Mouse (Mus musculus) lung, embryonic 16.5 days (tissue): ENCODE measurements around the gene Iqcb1. TPM values are rescaled to one million over a fixed set of nuclear protein-coding genes. Genes with fewer than 3 reads are reported as not detected.
"Not testable (repeated sequence)": the region's sequence is repeated elsewhere in the genome, so short reads cannot be mapped to it uniquely, and the experiment has no call there.

ENCODE experiments used
- ATAC-seq: fragments of 200-750 bp; cut with Nextera tagmentation; 2 replicates; pipeline ENCODE4 v1.8.0; 2017; ENCODE audit warnings: low read depth, mild to moderate bottlenecking, moderate library complexity
- H3K27ac ChIP-seq: fragments of 300-500 bp; sonication (generic); 2 replicates; pipeline ENCODE4 v1.5.1; 2014; ENCODE audit warnings: mild to moderate bottlenecking, control low read depth, low read length
- H3K27me3 ChIP-seq: fragments of 300-500 bp; sonication (generic); 2 replicates; pipeline ENCODE4 v1.6.1; 2014; ENCODE audit warnings: low read depth, low read length, mixed read lengths; ENCODE audit not compliant: control insufficient read depth, insufficient read depth
- H3K36me3 ChIP-seq: fragments of 300-500 bp; sonication (generic); 2 replicates; pipeline ENCODE4 v1.6.1; 2014; ENCODE audit warnings: low read length; ENCODE audit not compliant: control insufficient read depth, insufficient read depth
- H3K4me1 ChIP-seq: fragments of 300-500 bp; sonication (generic); replicated peaks from 2 replicates; pipeline ENCODE4 v1.6.1; 2014; ENCODE audit warnings: low read length, mixed read lengths; ENCODE audit not compliant: control insufficient read depth, insufficient read depth
- H3K4me2 ChIP-seq: fragments of 300-500 bp; sonication (generic); 2 replicates; pipeline ENCODE4 v1.6.1; 2014; ENCODE audit warnings: low read depth, low read length, control low read depth
- H3K4me3 ChIP-seq: fragments of 300-500 bp; sonication (generic); 2 replicates; pipeline ENCODE4 v1.5.1; 2014; ENCODE audit warnings: mild to moderate bottlenecking, low read length, control low read depth
- H3K9ac ChIP-seq: fragments of 300-500 bp; sonication (generic); 2 replicates; pipeline ENCODE4 v1.6.1; 2014; ENCODE audit warnings: low read length, control low read depth
- H3K9me3 ChIP-seq: fragments of 300-500 bp; sonication (generic); 2 replicates; pipeline ENCODE4 v1.6.1; 2016; ENCODE audit warnings: low read length; ENCODE audit not compliant: control insufficient read depth
- WGBS: fragments of 180-500 bp; shearing (Covaris S2); extraction: QIAGEN DNeasy Blood & Tissue Kit; methylation state at CpG from one replicate; pipeline ENCODE4 v1.1.7; 2014; 5-methylcytosine and 5-hydroxymethylcytosine counted together
- polyA plus RNA-seq: library from polyadenylated mRNA; unstranded; fragments of >200 nt; fragmentation: Nextera tagmentation; extraction: Ambion mirVana; gene quantifications from 2 replicates; pipeline ENCODE4 v1.2.1, GENCODE M21; 2015

Gene Iqcb1
- polyA plus RNA-seq, 1 experiment from 2014 or later = 30.9 TPM

- no peaks in the 10 kb centered on the region for H3K27me3 ChIP-seq
- H3K4me2 ChIP-seq = no peak overlapping the region
- WGBS = 70% methylated on average over 3 of the region's 3 CpGs
- H3K9ac ChIP-seq = no peak overlapping the region
- no peaks in the 10 kb centered on the region for H3K36me3 ChIP-seq
- no peak overlapping the region for H3K27ac ChIP-seq
- H3K4me1 ChIP-seq = no peaks in the 10 kb centered on the region
- H3K4me3 ChIP-seq = no peak overlapping the region
- no peak for ATAC-seq
- no peaks in the 10 kb centered on the region for H3K9me3 ChIP-seq
These were observed 14.5 kb upstream of the Iqcb1 start for GRCm38 (mm10) chr16:36813680-36814079.

GRCm38 (mm10) chr16:36816916-36817315 is 11.3 kb upstream of the Iqcb1 start:
- Histone ChIP-seq H3K9me3 (no peaks in the 10 kb centered on the region), H3K27me3 (no peaks in the 10 kb centered on the region), H3K4me2 (no peak overlapping the region), H3K36me3 (no peaks in the 10 kb centered on the region), H3K4me3 (no peak overlapping the region), H3K27ac (no peak overlapping the region), H3K4me1 (peaks cover 4% of the 10 kb centered on the region; the same call in 1 of the 2 replicates), H3K9ac (no peak overlapping the region)
- peak; percentile 22; the same call in 1 of the 2 replicates for ATAC-seq

GRCm38 (mm10) chr16:36817321-36817926 is 10.8 kb upstream of the Iqcb1 start:
- Histone ChIP-seq H3K4me3 (no peak overlapping the region), H3K27ac (no peak overlapping the region), H3K4me1 (peaks cover 5% of the 10 kb centered on the region; the same call in 1 of the 2 replicates), H3K9ac (no peak overlapping the region), H3K36me3 (no peaks in the 10 kb centered on the region), H3K27me3 (no peaks in the 10 kb centered on the region), H3K9me3 (no peaks in the 10 kb centered on the region), H3K4me2 (no peak overlapping the region)
- WGBS = 8% methylated on average over 7 of the region's 7 CpGs
- ATAC-seq = peak; percentile 89

GRCm38 (mm10) chr16:36820016-36820415 is 8.2 kb upstream of the Iqcb1 start:
- H3K4me2 ChIP-seq = no peak overlapping the region
- H3K27ac ChIP-seq = no peak overlapping the region
- ATAC-seq = no peak
- H3K27me3 ChIP-seq = no peaks in the 10 kb centered on the region
- WGBS = 57% methylated on average over 6 of the region's 6 CpGs
- H3K4me1 ChIP-seq = peaks cover 5% of the 10 kb centered on the region; the same call in 1 of the 2 replicates
- no peaks in the 10 kb centered on the region for H3K36me3 ChIP-seq
- H3K9ac ChIP-seq = no peak overlapping the region
- no peak overlapping the region for H3K4me3 ChIP-seq
- H3K9me3 ChIP-seq = no peaks in the 10 kb centered on the region

GRCm38 (mm10) chr16:36820747-36821146 is 7.4 kb upstream of the Iqcb1 start:
- Histone ChIP-seq H3K4me2 (no peak overlapping the region), H3K27me3 (no peaks in the 10 kb centered on the region), H3K4me3 (no peak overlapping the region), H3K36me3 (no peaks in the 10 kb centered on the region), H3K27ac (no peak overlapping the region), H3K4me1 (peaks cover 5% of the 10 kb centered on the region; the same call in 1 of the 2 replicates), H3K9me3 (no peaks in the 10 kb centered on the region), H3K9ac (no peak overlapping the region)
- WGBS = 54% methylated on average over 3 of the region's 3 CpGs
- ATAC-seq = no peak

- Histone ChIP-seq H3K4me2 (no peak overlapping the region), H3K27me3 (no peaks in the 10 kb centered on the region), H3K36me3 (no peaks in the 10 kb centered on the region), H3K9me3 (no peaks in the 10 kb centered on the region), H3K27ac (no peak overlapping the region), H3K9ac (no peak overlapping the region), H3K4me3 (no peak overlapping the region), H3K4me1 (peaks cover 5% of the 10 kb centered on the region; the same call in 1 of the 2 replicates)
- 0% methylated on average over 3 of the region's 3 CpGs for WGBS
- ATAC-seq = peak; percentile 78
These were observed 6.7 kb upstream of the Iqcb1 start for GRCm38 (mm10) chr16:36821474-36821873.

- H3K27ac ChIP-seq = no peak overlapping the region
- peak overlapping the region; percentile 93 for H3K9ac ChIP-seq
- WGBS = 6% methylated on average over 11 of the region's 11 CpGs
- no peaks in the 10 kb centered on the region for H3K36me3 ChIP-seq
- peaks cover 8% of the 10 kb centered on the region for H3K4me1 ChIP-seq
- peaks cover 3% of the 10 kb centered on the region; the same call in 1 of the 2 replicates for H3K27me3 ChIP-seq
- no peaks in the 10 kb centered on the region for H3K9me3 ChIP-seq
- peak overlapping the region; percentile 91 for H3K4me2 ChIP-seq
- peak overlapping the region; percentile 96 for H3K4me3 ChIP-seq
- no peak for ATAC-seq
These were observed 553 bp upstream of the Iqcb1 start for GRCm38 (mm10) chr16:36827611-36828053.

GRCm38 (mm10) chr16:36828820-36829219 is 635 bp downstream of the Iqcb1 start:
- Histone ChIP-seq H3K4me3 (peak overlapping the region; percentile 96), H3K27me3 (peaks cover 3% of the 10 kb centered on the region; the same call in 1 of the 2 replicates), H3K9ac (peak overlapping the region; percentile 93), H3K27ac (no peak overlapping the region), H3K36me3 (no peaks in the 10 kb centered on the region), H3K9me3 (no peaks in the 10 kb centered on the region), H3K4me2 (peak overlapping the region; percentile 91), H3K4me1 (peaks cover 8% of the 10 kb centered on the region)
- peak; percentile 23; the same call in 1 of the 2 replicates for ATAC-seq
- 3% methylated on average over 11 of the region's 11 CpGs for WGBS

GRCm38 (mm10) chr16:36846894-36847293 is 18.7 kb downstream of the Iqcb1 start:
- not testable (repeated sequence) for H3K4me1 ChIP-seq, H3K9ac ChIP-seq, H3K27ac ChIP-seq, H3K9me3 ChIP-seq, H3K27me3 ChIP-seq, H3K4me3 ChIP-seq, H3K4me2 ChIP-seq, H3K36me3 ChIP-seq, ATAC-seq
- 100% methylated on average over 1 of the region's 1 CpGs for WGBS
